Mouse (Mus musculus) lung, adult 2 months (tissue): ENCODE results near the gene Kcnj6.

ENCODE experiments used
- CTCF ChIP-seq: fragments of 200-500 bp; IDR thresholded peaks from 2 replicates; pipeline ENCODE4 v1.5.1; 2011; ENCODE audit warnings: mild to moderate bottlenecking, low read length, control low read depth; ENCODE audit not compliant: insufficient read depth
- POLR2A ChIP-seq: fragments of 200-500 bp; IDR thresholded peaks from 2 replicates; pipeline ENCODE4 v1.6.1; 2011; ENCODE audit warnings: low read depth, mild to moderate bottlenecking, control low read depth, low read length, borderline replicate concordance; ENCODE audit errors: extremely low read depth

- TF ChIP-seq CTCF = no peak
- TF ChIP-seq POLR2A = no peak
Measured at GRCm38 (mm10) chr16:94839398-94839797, 158.1 kb downstream of the Kcnj6 start.
